Mouse (Mus musculus): ENCODE data around the gene Hspbp1.

DNA sequence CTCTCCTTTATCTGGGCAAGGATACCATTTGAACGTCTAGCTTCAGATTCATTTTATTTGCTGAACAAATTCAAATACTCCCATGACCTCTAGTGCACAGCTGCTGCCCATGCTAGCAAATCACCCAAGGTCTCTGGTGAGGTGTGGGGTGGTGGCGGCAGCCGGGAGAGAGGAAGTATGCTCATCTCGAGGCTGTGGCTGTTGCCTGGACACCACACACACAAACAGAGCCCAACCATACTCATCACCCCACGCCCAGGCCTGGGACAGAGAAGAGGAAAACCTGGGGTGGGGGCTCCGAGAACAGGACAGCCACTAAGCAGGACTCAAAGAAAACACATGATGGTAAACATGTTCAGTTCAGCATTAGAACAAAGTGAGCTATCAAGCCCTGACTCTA, 37.6 kb downstream of the Hspbp1 start:
- TF ChIP-seq CTCF (conservative IDR thresholded peaks at IDR 0.05; ENCODE audit: insufficient read depth, insufficient read length, low read depth, low read length) (no peak), POLR2A (IDR thresholded peaks at IDR 0.05; ENCODE audit: low read depth, low read length) (no peak)

Data from kidney, adult 2 months (tissue).